Mouse (Mus musculus): Measurements from ENCODE around the gene Mthfd2.

DNA sequence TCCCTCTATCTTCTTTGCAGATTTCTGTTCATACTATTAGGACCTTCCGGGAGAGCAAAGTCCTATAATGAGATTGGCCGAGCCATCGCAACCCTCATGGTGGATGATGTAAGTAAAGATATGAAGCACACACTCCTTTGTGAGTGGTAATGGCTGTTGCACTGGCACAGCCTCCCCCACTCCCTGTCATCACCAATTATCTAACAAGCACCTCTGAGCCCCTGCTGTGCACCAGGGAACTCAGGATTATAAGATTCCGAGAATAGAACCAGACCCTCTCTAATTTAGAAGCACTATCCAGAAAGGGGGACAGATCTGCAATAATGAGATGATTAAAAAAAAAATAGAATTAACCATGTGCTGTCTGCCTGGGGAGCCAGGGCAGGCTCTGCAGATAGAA, 60.1 kb downstream of the Mthfd2 start:
- no peak for TF ChIP-seq POLR2A (IDR thresholded peaks at IDR 0.05; ENCODE audit: low read depth, low read length)
- TF ChIP-seq CTCF (IDR thresholded peaks at IDR 0.05; ENCODE audit: borderline replicate concordance, insufficient read depth, low read length) = no peak
